Mouse (Mus musculus) lung, adult 2 months (tissue): ENCODE results near the gene Gm20388.

ENCODE experiments used
- CTCF ChIP-seq: fragments of 200-500 bp; IDR thresholded peaks from 2 replicates; pipeline ENCODE4 v1.5.1; 2011; ENCODE audit warnings: mild to moderate bottlenecking, low read length, control low read depth; ENCODE audit not compliant: insufficient read depth
- POLR2A ChIP-seq: fragments of 200-500 bp; IDR thresholded peaks from 2 replicates; pipeline ENCODE4 v1.6.1; 2011; ENCODE audit warnings: low read depth, mild to moderate bottlenecking, control low read depth, low read length, borderline replicate concordance; ENCODE audit errors: extremely low read depth

GRCm38 (mm10) chr8:122431694-122432442 is 2521.2 kb downstream of the Gm20388 start:
- TF ChIP-seq POLR2A (no peak), CTCF (no peak)
